Mouse (Mus musculus): Measurements from ENCODE around the gene Golga5. TPM values are rescaled to one million over a fixed set of nuclear protein-coding genes. Genes with fewer than 3 reads are reported as not detected.

The Golga5 gene
- 10 to 100 TPM; 27.7 to 27.8 TPM for total RNA-seq (2023)

DNA sequence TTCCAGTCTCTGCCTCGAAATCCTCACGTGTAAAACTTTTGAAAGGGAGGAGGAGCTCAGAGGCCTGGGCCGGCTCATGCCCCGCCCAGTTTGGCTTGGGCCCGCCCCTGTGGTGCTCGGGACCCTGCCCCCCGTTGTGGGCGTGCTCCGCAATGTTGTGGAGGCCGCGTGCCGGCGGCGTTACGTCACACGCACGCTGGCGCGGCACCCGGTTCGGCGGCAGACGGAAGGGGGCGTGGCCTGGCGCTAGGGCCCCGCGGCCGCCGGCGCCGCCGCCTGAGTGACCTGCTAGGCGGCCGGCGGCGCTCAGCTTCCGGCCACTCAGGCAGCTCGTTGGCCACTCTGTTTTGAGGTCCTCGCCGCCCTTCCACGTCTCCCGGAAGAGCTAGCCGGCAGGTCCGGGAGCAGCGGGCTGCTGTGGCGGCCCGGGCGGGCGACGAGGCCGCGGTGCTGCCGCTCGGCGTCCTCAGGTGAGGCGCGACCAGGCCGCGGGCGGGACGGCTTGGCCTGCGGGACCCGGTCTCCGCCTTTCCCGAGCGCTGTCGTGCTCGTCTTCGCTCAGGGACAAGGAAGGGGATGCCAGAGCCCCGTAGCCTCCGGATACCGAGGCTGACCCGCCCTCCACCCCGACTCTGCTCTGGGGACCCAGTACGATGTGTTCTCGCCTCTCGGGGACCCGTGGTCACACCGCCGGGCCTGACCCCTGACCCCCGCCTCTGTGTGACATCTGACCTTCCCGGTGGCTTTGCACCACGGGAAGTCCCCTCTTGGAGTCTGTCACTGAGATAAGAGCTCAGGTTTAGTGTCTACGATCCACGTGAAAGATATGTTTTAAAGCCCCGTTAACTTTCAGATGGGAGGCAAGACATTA is at the start of gene Golga5:
Gene Golga5, plus strand, starts transcription at position 242 of the 871 bp plus-strand sequence.

DNA sequence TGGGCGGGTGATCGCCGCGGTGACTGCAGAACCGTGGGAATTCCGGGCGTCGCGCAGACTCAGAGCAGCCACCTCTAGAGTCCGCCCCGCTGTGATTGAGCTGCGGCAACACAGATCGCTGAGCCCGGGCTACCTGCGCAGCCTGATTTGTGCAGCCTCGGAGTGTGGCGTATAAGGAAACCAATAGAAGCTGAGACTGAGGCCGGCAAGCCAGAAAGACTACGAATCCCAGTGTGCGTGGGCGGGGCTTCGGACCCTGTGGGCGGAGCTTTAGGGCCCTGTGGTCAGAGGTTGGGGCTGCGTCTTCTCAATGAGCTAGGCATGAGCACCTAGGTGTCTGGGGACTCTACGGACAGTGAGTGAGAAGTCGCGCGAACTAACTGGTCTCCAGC is 29.3 kb upstream of the Golga5 start, which contains the start of gene Lgmn:
Gene Lgmn, minus strand, starts transcription at position 182 of the 392 bp plus-strand sequence.

Other genes with a start within 250 kb of the Golga5 start
- 100 to 1,000 TPM; 338 to 411 TPM for gene Rin3, start 186.1 kb upstream of the Golga5 start, total RNA-seq (2023)
- 10 to 100 TPM; 15.0 to 17.0 TPM for gene Lgmn, start 29.3 kb upstream of the Golga5 start, total RNA-seq (2023)
- not detected for gene Chga, start 85.8 kb downstream of the Golga5 start, total RNA-seq (2023)
- gene Itpk1, start 235.8 kb downstream of the Golga5 start, total RNA-seq (2023), result 10 to 100 TPM; 29.7 to 31.6 TPM

Measured in neutrophil, adult 83 days (primary cell).